Comparison of ENCODE assay signal across 14 mouse cellular contexts in the genomic region with DNA sequence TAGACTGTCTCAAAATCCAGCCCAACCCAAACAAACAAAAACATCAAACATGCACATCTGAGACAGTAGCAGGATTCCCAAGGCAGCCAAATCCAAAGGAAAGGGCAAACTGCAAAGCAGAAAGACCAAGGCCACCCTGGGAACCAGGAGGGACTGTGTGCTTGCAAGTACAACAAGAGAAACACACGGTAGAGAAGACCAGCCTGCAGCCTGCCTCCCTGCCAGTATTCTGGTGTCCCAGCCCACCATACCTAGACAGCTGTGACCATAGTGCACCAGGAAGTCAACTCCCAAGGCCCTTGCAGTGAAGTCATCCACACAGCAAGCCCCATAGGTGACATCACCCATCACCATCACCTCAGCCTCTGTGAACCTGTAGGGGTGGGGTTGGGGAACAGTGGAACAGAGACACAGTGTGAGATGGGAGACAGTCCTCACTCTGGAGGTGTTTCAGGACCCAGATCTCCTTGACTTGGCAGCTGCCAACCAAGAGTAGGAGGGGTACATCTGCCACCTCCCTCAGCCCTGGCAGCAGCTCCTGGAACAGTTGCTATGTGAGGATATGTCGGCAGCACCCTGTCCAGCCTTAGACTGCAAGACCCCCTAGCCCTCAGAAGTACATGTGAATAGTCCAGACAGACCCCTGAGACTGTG. TPM values are rescaled to one million over a fixed set of nuclear protein-coding genes. Genes with fewer than 3 reads are reported as not detected.
A peak's percentile ranks its signal among the peaks of the same experiment; 100 is the strongest.
DNase-seq lines count a peak whose midpoint lies in the region; ATAC-seq lines count a peak whose summit lies in the region.
"Had no signal": no experiment of that assay in that cellular context is flagged by ENCODE, and none has a peak within 500 bp of the region (broad histone marks: within the 10 kb centered on the region; RNA-seq: fewer than 3 reads in every experiment).

No protein-coding gene starts in this region.

- intact Hi-C loops in left cerebral cortex, postnatal 14 days (cut with DNase I), result loop anchor here (5.0 kb wide), 2 partner anchors 213 to 268 kb away; partner anchors contain the start of gene Wdr81

- peak; percentile 74 for ATAC-seq in frontal cortex, adult (ENCODE audit: low TSS enrichment)
- ATAC-seq: forebrain, embryonic 16.5 days had no signal

- no peak for DNase-seq in frontal cortex, postnatal 25 days (ENCODE audit: low spot score in 2 of 2)
- peak; percentile 68 to 87 for DNase-seq in left cerebral cortex, adult 18-20 months (ENCODE audit: low spot score in 2 of 2)
- DNase-seq in left cerebral cortex, adult 11 months (ENCODE audit: low spot score), result no peak
- peak; percentile 86 for DNase-seq in brain, adult 2 months (ENCODE audit: low read depth, low spot score)
- DNase-seq in left cerebral cortex, postnatal 14 days (ENCODE audit: low spot score in 2 of 2), result peak; percentile 59 to 72
- DNase-seq in thymus, postnatal 25 days, result no peak
- no peak for DNase-seq in yolk sac, embryonic 10.5 days (ENCODE audit: low spot score)
- DNase-seq: cerebellum, postnatal 10 days; kidney, adult 18-20 months; kidney, postnatal 14 days; lung, postnatal 10 days; spleen, adult 18-20 months had no signal

RNA-seq across cellular contexts. Expression of gene Ovca2, which starts 5.4 kb away (rescaled TPM):
- total RNA-seq in left cerebral cortex, adult 18-20 months (2021), result 10 to 100 TPM in 1 of 2 experiments, 1 to 10 TPM in 1; 9.2 to 12.0 TPM
- total RNA-seq in left cerebral cortex, postnatal 14 days (2021), result 10 to 100 TPM; 10.0 to 10.2 TPM

RNA-seq across cellular contexts. Expression of gene Dph1, which starts 7.0 kb away (rescaled TPM):
- total RNA-seq in left cerebral cortex, adult 18-20 months (2021), result 10 to 100 TPM; 28.5 to 32.1 TPM
- 10 to 100 TPM; 22.0 to 23.7 TPM for total RNA-seq in left cerebral cortex, postnatal 14 days (2021)

RNA-seq across cellular contexts. Expression of gene Rtn4rl1, which starts 9.5 kb away (rescaled TPM):
- total RNA-seq in left cerebral cortex, adult 18-20 months (2021), result 10 to 100 TPM; 86.2 to 91.0 TPM
- 10 to 100 TPM; 59.5 to 65.9 TPM for total RNA-seq in left cerebral cortex, postnatal 14 days (2021)

RNA-seq across cellular contexts. Expression of gene Hic1, which starts 14.7 kb away (rescaled TPM):
- total RNA-seq in left cerebral cortex, adult 18-20 months (2021), result 1 to 10 TPM; 3.8 to 5.0 TPM
- 1 to 10 TPM; 5.0 to 5.2 TPM for total RNA-seq in left cerebral cortex, postnatal 14 days (2021)

Comparison
In these comparisons a context has a peak if more than half of its experiments do, and no peak if none do; other contexts are left out.
1. DNase-seq: peak in left cerebral cortex, adult 18-20 months (2 of 2), brain, adult 2 months (single experiment) and left cerebral cortex, postnatal 14 days (2 of 2); none in frontal cortex, postnatal 25 days (0 of 2), left cerebral cortex, adult 11 months (single experiment), thymus, postnatal 25 days (single experiment) and yolk sac, embryonic 10.5 days (single experiment).